Mouse (Mus musculus): Measurements from ENCODE around the gene Wdfy3. TPM values are rescaled to one million over a fixed set of nuclear protein-coding genes. Genes with fewer than 3 reads are reported as not detected.

Wdfy3 gene
- polyA plus RNA-seq, 1 experiment from 2014 or later, result 15.3 TPM

DNA sequence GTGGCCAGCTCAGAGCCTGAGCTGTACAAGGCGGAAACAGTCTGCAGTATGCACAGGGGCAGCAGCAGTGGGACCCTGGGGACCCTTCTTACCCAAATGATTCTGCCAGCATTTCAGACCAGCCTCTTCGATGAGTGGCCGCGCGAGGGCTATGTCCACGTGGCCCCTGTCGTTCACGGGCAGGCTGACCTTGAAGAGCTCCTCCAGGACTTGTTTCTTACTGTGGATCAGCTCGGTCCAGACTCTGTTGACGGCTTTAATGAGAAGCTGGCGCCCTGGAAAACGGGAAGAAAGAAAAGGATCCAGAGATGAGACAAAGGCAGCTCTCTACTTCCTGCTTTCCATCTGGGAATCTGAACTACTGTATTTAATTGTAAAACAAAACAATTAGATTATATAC is 184.7 kb downstream of the Wdfy3 start:
- Histone ChIP-seq H3K9ac (ENCODE audit: low read length) (no peak overlapping the region), H3K27ac (ENCODE audit: low read depth, low read length) (no peak overlapping the region), H3K9me3 (replicated peaks; ENCODE audit: control insufficient read depth, low read length) (no peaks in the 10 kb centered on the region), H3K27me3 (replicated peaks; ENCODE audit: control insufficient read depth, insufficient read depth, low read length) (no peaks in the 10 kb centered on the region), H3K4me1 (ENCODE audit: control insufficient read depth, insufficient read depth, low read length) (no peaks in the 10 kb centered on the region), H3K36me3 (ENCODE audit: control insufficient read depth, insufficient read depth, low read length) (peaks cover 95% of the 10 kb centered on the region), H3K4me2 (ENCODE audit: low read length) (no peak overlapping the region), H3K4me3 (ENCODE audit: low read depth, low read length) (no peak overlapping the region)
- ATAC-seq, result no peak
- no peak for DNase-seq (ENCODE audit: low spot score)
- WGBS, result 86% methylated on average over 12 of the region's 12 CpGs

DNA sequence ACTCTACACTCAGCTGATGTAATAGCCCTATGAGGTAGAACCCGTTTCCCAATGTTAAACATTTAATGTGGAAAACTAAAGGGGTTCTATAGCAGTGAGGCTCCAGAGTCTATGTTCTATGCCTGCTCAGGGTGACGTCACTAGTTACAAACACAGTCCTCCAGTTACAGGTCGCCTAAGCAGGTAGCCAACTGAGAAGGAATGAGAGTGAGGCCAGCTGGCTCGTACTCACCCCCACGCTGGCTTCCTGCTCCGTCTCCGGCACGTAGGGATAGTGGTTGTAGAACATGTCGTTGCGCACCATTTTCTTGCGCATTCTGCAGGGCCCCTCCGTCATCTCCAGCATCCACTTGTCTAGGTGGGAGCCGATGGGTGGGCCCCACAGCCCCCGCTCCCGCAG is 187.5 kb downstream of the Wdfy3 start:
- DNase-seq (ENCODE audit: low spot score) (no peak), ATAC-seq (no peak)
- H3K4me3 ChIP-seq (ENCODE audit: low read depth, low read length), result no peak overlapping the region
- H3K36me3 ChIP-seq (ENCODE audit: control insufficient read depth, insufficient read depth, low read length), result peaks cover 95% of the 10 kb centered on the region
- 93% methylated on average over 15 of the region's 15 CpGs for WGBS
- no peak overlapping the region for H3K9ac ChIP-seq (ENCODE audit: low read length)
- no peaks in the 10 kb centered on the region for H3K4me1 ChIP-seq (ENCODE audit: control insufficient read depth, insufficient read depth, low read length)
- no peak overlapping the region for H3K27ac ChIP-seq (ENCODE audit: low read depth, low read length)
- H3K27me3 ChIP-seq (replicated peaks; ENCODE audit: control insufficient read depth, insufficient read depth, low read length), result no peaks in the 10 kb centered on the region
- no peak overlapping the region for H3K4me2 ChIP-seq (ENCODE audit: low read length)
- no peaks in the 10 kb centered on the region for H3K9me3 ChIP-seq (replicated peaks; ENCODE audit: control insufficient read depth, low read length)

DNA sequence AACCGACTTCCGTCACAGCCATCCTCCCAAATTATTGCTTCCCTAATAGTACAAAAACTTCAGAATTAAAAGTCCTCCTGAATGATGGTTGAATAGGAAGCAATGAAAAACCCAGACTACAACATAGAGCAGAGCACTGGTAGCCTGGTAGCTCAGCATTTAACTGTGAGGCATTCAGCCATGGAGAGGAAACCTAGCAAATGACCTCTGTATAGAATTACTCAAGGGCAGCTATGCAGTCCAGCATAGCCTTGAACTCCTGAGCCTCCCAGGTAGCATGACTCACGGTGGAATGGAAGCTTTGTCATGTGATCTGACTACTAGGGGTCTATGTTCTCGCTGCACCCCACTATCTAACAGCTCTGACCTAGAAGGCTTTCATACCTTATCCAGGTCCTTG is 189.8 kb downstream of the Wdfy3 start:
- H3K27ac ChIP-seq (ENCODE audit: low read depth, low read length), result no peak overlapping the region
- no peak for DNase-seq (ENCODE audit: low spot score)
- no peak overlapping the region for H3K4me3 ChIP-seq (ENCODE audit: low read depth, low read length)
- H3K27me3 ChIP-seq (replicated peaks; ENCODE audit: control insufficient read depth, insufficient read depth, low read length), result no peaks in the 10 kb centered on the region
- no peak for ATAC-seq
- H3K9ac ChIP-seq (ENCODE audit: low read length), result no peak overlapping the region
- no peaks in the 10 kb centered on the region for H3K9me3 ChIP-seq (replicated peaks; ENCODE audit: control insufficient read depth, low read length)
- no peaks in the 10 kb centered on the region for H3K4me1 ChIP-seq (ENCODE audit: control insufficient read depth, insufficient read depth, low read length)
- H3K4me2 ChIP-seq (ENCODE audit: low read length), result no peak overlapping the region
- H3K36me3 ChIP-seq (ENCODE audit: control insufficient read depth, insufficient read depth, low read length), result peaks cover 95% of the 10 kb centered on the region
- 93% methylated on average over 4 of the region's 4 CpGs for WGBS

DNA sequence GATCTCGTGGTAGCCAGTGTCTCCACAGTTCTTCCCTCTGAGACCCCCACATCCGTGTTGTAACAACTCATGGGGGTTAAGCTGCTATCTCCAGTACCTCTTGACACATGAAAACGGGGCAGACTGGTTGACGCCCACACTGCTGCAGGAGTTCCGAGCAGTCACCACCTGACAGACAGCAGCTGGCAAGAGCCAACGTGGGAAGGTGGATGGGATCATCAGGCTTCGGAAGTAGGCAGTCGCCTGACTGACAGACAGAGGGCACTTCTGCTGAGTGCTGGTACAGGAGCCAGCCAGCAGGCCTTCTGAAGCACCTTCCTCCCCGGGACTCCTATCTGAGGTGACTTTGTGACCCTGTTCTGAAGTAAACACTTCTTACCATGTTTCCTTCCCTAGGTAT is 191.3 kb downstream of the Wdfy3 start:
- no peak for ATAC-seq
- Histone ChIP-seq H3K9me3 (replicated peaks; ENCODE audit: control insufficient read depth, low read length) (no peaks in the 10 kb centered on the region), H3K27me3 (replicated peaks; ENCODE audit: control insufficient read depth, insufficient read depth, low read length) (no peaks in the 10 kb centered on the region), H3K36me3 (ENCODE audit: control insufficient read depth, insufficient read depth, low read length) (peaks cover 94% of the 10 kb centered on the region), H3K4me1 (ENCODE audit: control insufficient read depth, insufficient read depth, low read length) (no peaks in the 10 kb centered on the region), H3K4me2 (ENCODE audit: low read length) (no peak overlapping the region), H3K4me3 (ENCODE audit: low read depth, low read length) (no peak overlapping the region), H3K27ac (ENCODE audit: low read depth, low read length) (no peak overlapping the region), H3K9ac (ENCODE audit: low read length) (no peak overlapping the region)
- WGBS, result 76% methylated on average over 9 of the region's 9 CpGs
- DNase-seq (ENCODE audit: low spot score), result no peak

DNA sequence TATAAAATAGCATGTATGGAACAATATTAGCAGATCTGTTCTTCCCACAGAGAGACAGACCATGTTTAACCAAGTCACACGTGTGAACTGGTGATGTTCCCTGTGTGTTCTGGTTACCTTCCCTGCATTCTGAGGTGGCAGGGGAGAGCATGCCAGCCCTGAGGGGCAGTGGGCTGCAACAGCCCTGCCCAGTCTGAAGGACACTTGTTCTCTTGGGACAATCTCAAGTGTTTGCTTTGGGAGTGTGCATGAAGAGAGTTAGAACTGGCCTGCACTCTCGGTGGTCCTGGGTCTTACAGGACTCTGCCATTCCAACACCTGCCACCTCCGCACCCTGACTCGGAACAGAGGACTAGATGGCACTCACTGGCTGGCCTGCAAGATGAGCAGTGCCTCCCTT is 193.5 kb downstream of the Wdfy3 start:
- H3K4me3 ChIP-seq (ENCODE audit: low read depth, low read length), result no peak overlapping the region
- H3K36me3 ChIP-seq (ENCODE audit: control insufficient read depth, insufficient read depth, low read length), result peaks cover 93% of the 10 kb centered on the region
- H3K27ac ChIP-seq (ENCODE audit: low read depth, low read length), result no peak overlapping the region
- no peak for DNase-seq (ENCODE audit: low spot score)
- H3K9ac ChIP-seq (ENCODE audit: low read length), result no peak overlapping the region
- H3K27me3 ChIP-seq (replicated peaks; ENCODE audit: control insufficient read depth, insufficient read depth, low read length), result no peaks in the 10 kb centered on the region
- H3K4me1 ChIP-seq (ENCODE audit: control insufficient read depth, insufficient read depth, low read length), result no peaks in the 10 kb centered on the region
- ATAC-seq, result no peak
- no peak overlapping the region for H3K4me2 ChIP-seq (ENCODE audit: low read length)
- H3K9me3 ChIP-seq (replicated peaks; ENCODE audit: control insufficient read depth, low read length), result no peaks in the 10 kb centered on the region
- WGBS, result 89% methylated on average over 4 of the region's 4 CpGs

DNA sequence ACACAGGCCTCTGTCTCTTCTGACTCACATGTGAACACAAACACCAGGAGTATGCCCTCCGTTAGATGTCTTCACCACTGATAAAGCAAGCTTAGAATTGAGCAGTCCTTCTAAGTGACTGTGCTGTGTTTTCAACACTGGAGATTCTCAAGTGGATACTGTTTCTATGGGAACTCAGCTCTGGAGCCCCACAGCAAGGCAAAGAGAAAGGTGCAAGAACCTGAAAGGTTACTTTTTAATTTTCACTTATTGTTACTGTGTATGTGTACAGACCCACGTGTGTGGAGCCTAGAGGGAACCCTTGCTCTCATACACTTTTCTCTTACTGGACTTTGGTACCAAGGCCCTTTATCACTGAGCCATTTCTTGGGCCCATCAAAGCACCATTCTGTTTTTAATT is 203.0 kb downstream of the Wdfy3 start:
- no peak for DNase-seq (ENCODE audit: low spot score)
- Histone ChIP-seq H3K4me1 (ENCODE audit: control insufficient read depth, insufficient read depth, low read length) (no peaks in the 10 kb centered on the region), H3K4me2 (ENCODE audit: low read length) (no peak overlapping the region), H3K27me3 (replicated peaks; ENCODE audit: control insufficient read depth, insufficient read depth, low read length) (no peaks in the 10 kb centered on the region), H3K9me3 (replicated peaks; ENCODE audit: control insufficient read depth, low read length) (no peaks in the 10 kb centered on the region), H3K9ac (ENCODE audit: low read length) (no peak overlapping the region), H3K36me3 (ENCODE audit: control insufficient read depth, insufficient read depth, low read length) (peaks cover 93% of the 10 kb centered on the region), H3K4me3 (ENCODE audit: low read depth, low read length) (no peak overlapping the region), H3K27ac (ENCODE audit: low read depth, low read length) (no peak overlapping the region)
- WGBS, result 69% methylated on average over 2 of the region's 2 CpGs
- ATAC-seq, result no peak

DNA sequence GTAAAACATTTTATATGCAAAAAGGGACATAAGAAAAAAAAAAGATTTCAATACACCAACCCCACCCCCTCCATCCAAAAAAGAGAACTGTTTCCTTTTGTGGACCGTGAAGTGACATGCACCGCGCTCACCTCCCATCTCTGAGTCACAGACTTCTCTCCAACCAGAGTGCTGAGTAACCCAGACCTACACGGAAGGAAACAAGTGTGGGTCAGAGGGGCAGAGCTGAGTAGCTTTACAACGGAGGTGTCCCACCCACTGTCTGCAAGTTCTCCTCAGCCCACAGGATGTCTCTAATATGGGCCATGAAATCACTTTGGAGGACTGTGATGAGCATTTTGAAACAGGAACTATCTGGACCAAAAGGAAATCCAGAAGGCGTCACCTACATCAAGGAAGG is 205.8 kb downstream of the Wdfy3 start:
- H3K4me1 ChIP-seq (ENCODE audit: control insufficient read depth, insufficient read depth, low read length), result no peaks in the 10 kb centered on the region
- no peaks in the 10 kb centered on the region for H3K9me3 ChIP-seq (replicated peaks; ENCODE audit: control insufficient read depth, low read length)
- H3K4me3 ChIP-seq (ENCODE audit: low read depth, low read length), result no peak overlapping the region
- H3K36me3 ChIP-seq (ENCODE audit: control insufficient read depth, insufficient read depth, low read length), result peaks cover 88% of the 10 kb centered on the region
- no peak overlapping the region for H3K4me2 ChIP-seq (ENCODE audit: low read length)
- H3K9ac ChIP-seq (ENCODE audit: low read length), result no peak overlapping the region
- H3K27ac ChIP-seq (ENCODE audit: low read depth, low read length), result no peak overlapping the region
- DNase-seq (ENCODE audit: low spot score) (no peak), ATAC-seq (no peak)
- H3K27me3 ChIP-seq (replicated peaks; ENCODE audit: control insufficient read depth, insufficient read depth, low read length), result no peaks in the 10 kb centered on the region
- WGBS, result 96% methylated on average over 6 of the region's 6 CpGs

DNA sequence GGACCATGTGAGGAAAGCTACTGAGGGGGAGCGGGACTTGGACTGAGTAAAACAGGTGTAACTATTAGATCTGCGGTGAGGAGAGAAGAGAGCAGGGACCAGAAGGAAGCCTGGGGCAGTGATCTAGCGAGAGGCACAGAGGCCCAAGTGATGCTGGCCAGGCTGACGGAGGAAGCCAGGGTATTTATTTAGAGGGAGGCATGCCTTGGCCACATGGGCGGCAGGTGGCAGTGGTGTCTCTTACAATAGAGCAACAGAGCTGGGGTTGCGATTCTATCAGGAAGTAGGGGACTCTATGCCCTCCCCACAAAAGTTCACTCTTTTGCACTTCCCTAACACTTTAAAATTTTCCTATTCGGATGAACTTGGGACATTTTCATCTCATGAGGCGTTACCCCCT is 207.1 kb downstream of the Wdfy3 start:
- Histone ChIP-seq H3K27ac (ENCODE audit: low read depth, low read length) (no peak overlapping the region; the same call in 1 of the 2 replicates), H3K27me3 (replicated peaks; ENCODE audit: control insufficient read depth, insufficient read depth, low read length) (no peaks in the 10 kb centered on the region), H3K4me2 (ENCODE audit: low read length) (no peak overlapping the region), H3K9me3 (replicated peaks; ENCODE audit: control insufficient read depth, low read length) (no peaks in the 10 kb centered on the region), H3K4me3 (ENCODE audit: low read depth, low read length) (no peak overlapping the region), H3K36me3 (ENCODE audit: control insufficient read depth, insufficient read depth, low read length) (peaks cover 88% of the 10 kb centered on the region), H3K4me1 (ENCODE audit: control insufficient read depth, insufficient read depth, low read length) (no peaks in the 10 kb centered on the region), H3K9ac (ENCODE audit: low read length) (no peak overlapping the region)
- DNase-seq (ENCODE audit: low spot score) (no peak), ATAC-seq (no peak)
- 91% methylated on average over 8 of the region's 8 CpGs for WGBS

DNA sequence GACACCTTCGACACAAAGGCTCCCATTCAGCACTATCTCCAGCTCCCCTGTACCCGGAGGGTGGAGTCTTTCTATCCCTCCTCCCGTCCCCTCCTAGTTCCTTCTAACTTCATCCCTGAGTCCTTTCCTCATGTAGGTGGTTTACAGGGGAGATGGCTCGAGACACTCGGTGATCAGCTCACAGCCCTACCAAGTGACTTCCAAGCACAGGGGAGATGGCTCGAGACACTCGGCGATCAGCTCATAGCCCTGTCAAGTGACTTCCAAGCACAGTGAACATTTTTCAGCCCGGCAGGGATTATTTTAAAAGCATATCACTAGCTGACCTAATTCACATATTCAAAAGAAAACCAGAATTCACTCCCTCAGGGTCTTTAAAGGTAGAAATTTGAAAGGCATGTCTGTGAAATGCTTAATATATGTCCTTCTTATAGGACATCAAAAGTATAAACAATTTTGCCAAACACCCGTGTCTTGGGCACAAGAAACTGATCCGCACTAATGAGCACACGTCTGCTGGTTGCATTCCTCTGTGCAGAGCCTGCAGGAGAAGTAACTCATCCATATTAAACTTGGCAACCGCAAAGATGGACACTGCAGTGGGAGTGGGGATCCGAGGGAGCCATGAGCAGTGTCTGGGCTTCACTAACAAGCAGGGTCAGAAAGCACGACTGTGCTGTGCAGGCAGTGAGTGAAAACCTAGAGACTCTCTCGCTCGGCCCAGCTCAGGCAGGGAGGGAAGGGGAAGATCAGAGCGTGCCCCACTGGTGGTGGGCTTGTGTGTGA is 207.7 kb downstream of the Wdfy3 start:
- H3K36me3 ChIP-seq (ENCODE audit: control insufficient read depth, insufficient read depth, low read length), result peaks cover 88% of the 10 kb centered on the region
- H3K27me3 ChIP-seq (replicated peaks; ENCODE audit: control insufficient read depth, insufficient read depth, low read length), result no peaks in the 10 kb centered on the region
- no peak overlapping the region for H3K4me3 ChIP-seq (ENCODE audit: low read depth, low read length)
- WGBS, result 88% methylated on average over 18 of the region's 18 CpGs
- no peak overlapping the region for H3K4me2 ChIP-seq (ENCODE audit: low read length)
- ATAC-seq, result no peak
- H3K4me1 ChIP-seq (ENCODE audit: control insufficient read depth, insufficient read depth, low read length), result no peaks in the 10 kb centered on the region
- no peaks in the 10 kb centered on the region for H3K9me3 ChIP-seq (replicated peaks; ENCODE audit: control insufficient read depth, low read length)
- DNase-seq (ENCODE audit: low spot score), result no peak
- H3K9ac ChIP-seq (ENCODE audit: low read length), result no peak overlapping the region
- no peak overlapping the region; the same call in 1 of the 2 replicates for H3K27ac ChIP-seq (ENCODE audit: low read depth, low read length)
